Mouse (Mus musculus) neural tube, embryonic 11.5 days (tissue): ENCODE measurements around the gene Gramd1a. TPM values are rescaled to one million over a fixed set of nuclear protein-coding genes. Genes with fewer than 3 reads are reported as not detected.

ENCODE experiments used
- ATAC-seq: fragments of 200-750 bp; cut with Nextera tagmentation; 2 replicates; pipeline ENCODE4 v1.8.0; 2017; ENCODE audit warnings: moderate number of reproducible peaks, mild to moderate bottlenecking, moderate TSS enrichment, moderate library complexity; ENCODE audit not compliant: insufficient read depth, low FRiP score, low TSS enrichment
- DNase-seq: peaks from one replicate; pipeline ENCODE4 v3.0.0-alpha.2; 2015; ENCODE audit warnings: low spot score
- H3K27ac ChIP-seq: fragments of 300-500 bp; sonication (generic); 2 replicates; pipeline ENCODE4 v1.5.1; 2014; ENCODE audit warnings: low read depth, mild to moderate bottlenecking, low read length
- H3K27me3 ChIP-seq: fragments of 300-500 bp; sonication (generic); 2 replicates; pipeline ENCODE4 v1.6.1; 2014; ENCODE audit warnings: mild to moderate bottlenecking, low read length, mixed read lengths; ENCODE audit not compliant: control insufficient read depth, insufficient read depth
- H3K36me3 ChIP-seq: fragments of 300-500 bp; sonication (generic); 2 replicates; pipeline ENCODE4 v1.6.1; 2014; ENCODE audit warnings: mild to moderate bottlenecking, low read length, moderate library complexity, mixed read lengths; ENCODE audit not compliant: control insufficient read depth, insufficient read depth
- H3K4me1 ChIP-seq: fragments of 300-500 bp; sonication (generic); 2 replicates; pipeline ENCODE4 v1.6.1; 2014; ENCODE audit warnings: low read length, mixed read lengths; ENCODE audit not compliant: control insufficient read depth, insufficient read depth
- H3K4me2 ChIP-seq: fragments of 300-500 bp; sonication (generic); 2 replicates; pipeline ENCODE4 v1.6.1; 2014; ENCODE audit warnings: low read depth, mild to moderate bottlenecking, moderate library complexity
- H3K4me3 ChIP-seq: fragments of 300-500 bp; sonication (generic); 2 replicates; pipeline ENCODE4 v1.5.1; 2014; ENCODE audit warnings: low read depth, low read length
- H3K9ac ChIP-seq: fragments of 300-500 bp; sonication (generic); 2 replicates; pipeline ENCODE4 v1.6.1; 2014; ENCODE audit warnings: mild to moderate bottlenecking, low read length
- H3K9me3 ChIP-seq: fragments of 300-500 bp; sonication (generic); 2 replicates; pipeline ENCODE4 v1.6.1; 2016; ENCODE audit warnings: low read length; ENCODE audit not compliant: control insufficient read depth
- WGBS: fragments of 180-500 bp; shearing (Covaris S2); extraction: QIAGEN DNeasy Blood & Tissue Kit; methylation state at CpG from one replicate; pipeline ENCODE4 v1.1.7; 2014; 5-methylcytosine and 5-hydroxymethylcytosine counted together
- polyA plus RNA-seq: library from polyadenylated mRNA; unstranded; fragments of >200 nt; fragmentation: Nextera tagmentation; extraction: Ambion mirVana; gene quantifications from 2 replicates; pipeline ENCODE4 v1.2.1, GENCODE M21; 2014

Gene Gramd1a
- polyA plus RNA-seq, 1 experiment from 2014 or later = 159 TPM

DNA sequence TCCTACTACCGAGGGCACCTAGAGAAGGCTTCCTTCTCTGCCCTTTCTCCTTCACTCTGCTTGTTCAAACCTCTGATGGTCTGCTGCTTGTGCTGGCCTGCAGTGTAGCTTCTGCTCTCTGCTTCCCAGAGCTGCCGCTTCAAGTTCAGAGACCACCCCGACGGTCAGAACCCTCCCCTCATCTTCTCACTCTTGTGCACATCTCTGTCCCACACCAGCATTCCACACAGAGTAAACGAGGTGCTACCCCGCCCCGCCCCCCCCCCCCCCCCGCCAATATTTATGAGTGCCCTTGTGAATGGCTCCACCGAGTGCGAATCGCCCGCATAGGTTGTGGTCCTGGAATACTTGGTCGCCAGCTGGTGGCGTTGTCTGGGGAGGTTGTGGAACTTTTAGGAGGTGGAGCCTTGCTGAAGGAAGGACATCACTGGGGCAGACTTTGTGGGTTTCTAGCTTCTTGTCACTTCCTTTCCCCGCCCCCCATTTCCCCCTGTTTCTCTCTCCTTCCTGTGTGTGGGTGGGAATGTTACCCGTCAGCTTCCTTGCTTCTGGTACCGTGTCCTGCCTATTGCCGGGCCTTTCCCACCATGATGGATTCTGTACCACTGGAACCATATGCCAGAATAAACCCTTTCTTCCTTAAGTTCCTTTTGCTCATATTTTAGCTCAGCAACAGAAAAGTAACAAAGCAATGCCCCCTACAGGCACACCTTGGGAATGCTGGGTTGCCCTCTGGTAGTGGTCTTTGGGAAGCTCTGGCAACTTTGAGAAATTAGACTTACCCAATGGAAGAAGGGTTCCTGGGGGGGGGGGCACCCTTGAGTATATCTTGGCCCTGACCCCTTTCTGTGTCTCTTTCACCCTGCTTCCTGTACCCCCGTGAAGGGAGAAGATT lies 585 bp upstream of the Gramd1a start:
- H3K27me3 ChIP-seq = no peaks in the 10 kb centered on the region
- no peak overlapping the region for H3K4me3 ChIP-seq
- no peak overlapping the region for H3K9ac ChIP-seq
- no peak overlapping the region for H3K27ac ChIP-seq
- 0 out of 2 replicates have a peak, but pooled peaks cover 4% of the 10 kb centered on the region for H3K4me1 ChIP-seq
- ATAC-seq (no peak), DNase-seq (peak; percentile 43)
- no peak overlapping the region for H3K4me2 ChIP-seq
- 35% methylated on average over 19 of the region's 19 CpGs for WGBS
- H3K9me3 ChIP-seq = no peaks in the 10 kb centered on the region
- H3K36me3 ChIP-seq = no peaks in the 10 kb centered on the region

DNA sequence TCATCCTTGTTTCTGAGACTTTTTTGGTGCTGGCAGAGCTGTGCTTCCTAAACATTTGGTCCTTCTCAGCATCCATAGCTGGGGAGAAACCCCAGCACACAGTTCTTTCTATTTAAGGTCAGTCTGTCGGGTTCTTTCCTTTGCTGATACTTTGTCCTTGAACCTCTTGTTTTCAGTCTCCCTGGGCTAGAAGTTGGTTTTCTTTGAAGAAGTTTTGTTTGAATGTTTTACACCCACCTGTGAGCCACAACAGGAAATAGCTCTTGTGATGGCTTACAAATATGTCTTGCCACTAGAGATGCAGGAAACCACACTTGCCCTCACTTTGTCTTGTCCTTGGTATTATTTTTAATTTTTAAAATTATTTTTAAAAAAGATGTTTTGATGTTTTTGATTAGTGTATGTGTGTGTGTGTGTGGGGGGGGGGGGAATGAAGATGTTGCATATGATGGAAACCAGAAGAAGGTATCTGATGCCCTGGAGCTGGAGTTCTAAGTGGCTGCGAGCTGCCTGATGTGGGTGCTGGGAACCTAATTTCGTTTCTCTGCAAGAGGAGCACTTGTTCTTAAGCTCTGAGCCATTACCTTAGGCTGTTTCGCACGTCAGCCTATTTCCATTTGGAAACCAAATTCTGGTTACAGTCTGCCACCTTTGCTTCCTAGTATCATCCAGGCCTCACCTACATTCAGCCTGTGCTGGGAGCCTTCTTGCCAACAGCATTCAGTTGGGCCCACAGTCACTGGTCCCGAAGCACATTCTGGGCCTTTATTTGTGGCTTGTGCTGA lies 2.0 kb downstream of the Gramd1a start:
- WGBS = 92% methylated on average over 6 of the region's 6 CpGs
- ATAC-seq = no peak

DNA sequence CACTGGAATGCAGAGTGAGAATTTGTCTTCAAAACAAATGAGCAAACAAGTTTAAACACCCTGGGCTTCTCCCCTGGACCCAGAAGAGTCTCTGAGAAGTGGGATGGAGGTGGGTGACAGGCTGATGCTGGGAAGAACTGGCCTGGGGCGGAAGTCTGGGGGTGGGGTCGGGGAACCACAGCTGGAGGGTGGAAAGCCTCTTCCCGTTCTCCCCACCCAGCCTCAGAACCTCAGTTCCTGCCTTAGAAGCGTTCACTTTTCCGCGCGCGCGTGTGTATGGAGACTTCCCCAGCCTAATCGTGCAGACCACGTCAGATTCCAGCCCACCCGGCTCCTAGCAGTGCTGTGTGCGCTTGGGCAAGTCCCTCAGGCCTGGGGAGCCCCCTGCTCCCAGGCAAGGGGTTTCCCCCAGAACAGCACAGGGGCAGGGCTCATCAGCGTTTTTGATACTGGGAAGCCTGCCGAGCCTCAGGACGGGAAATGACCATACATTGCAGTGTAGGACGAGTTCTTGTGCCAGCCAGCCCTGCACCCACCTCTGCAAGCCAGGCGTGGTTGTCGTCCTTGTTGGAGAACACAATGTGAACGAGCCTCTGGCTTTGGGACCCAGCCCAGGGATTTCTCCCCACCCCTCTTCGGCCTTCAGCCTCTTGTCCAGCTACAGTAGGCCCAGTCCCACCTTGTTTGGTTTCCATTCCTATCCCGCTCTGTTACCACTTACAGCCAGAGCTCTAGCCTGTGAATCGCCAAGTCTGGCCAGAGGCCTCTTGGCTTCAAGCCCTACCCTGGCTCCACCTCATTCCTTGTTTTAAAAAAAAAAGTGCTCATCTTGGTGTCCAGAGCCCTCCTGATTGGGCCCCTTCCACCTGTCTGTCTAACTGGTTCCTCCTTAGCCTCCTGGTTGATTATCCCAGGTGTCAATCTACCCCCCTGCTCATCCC lies 4.1 kb downstream of the Gramd1a start:
- Histone ChIP-seq H3K4me2 (peak overlapping the region; percentile 72), H3K27me3 (no peaks in the 10 kb centered on the region), H3K9me3 (no peaks in the 10 kb centered on the region), H3K4me1 (peaks cover 11% of the 10 kb centered on the region; the same call in 1 of the 2 replicates), H3K27ac (peak overlapping the region; percentile 97), H3K36me3 (peaks cover 4% of the 10 kb centered on the region; the same call in 1 of the 2 replicates), H3K4me3 (peak overlapping the region; percentile 89), H3K9ac (peak overlapping the region; percentile 98)
- DNase-seq (peak; percentile 65), ATAC-seq (peak; percentile 13)
- 21% methylated on average over 23 of the region's 23 CpGs for WGBS

More for the DNA sequence above, 2.0 kb downstream of the Gramd1a start:
- Histone ChIP-seq H3K4me1 (0 out of 2 replicates have a peak, but pooled peaks cover 8% of the 10 kb centered on the region), H3K9me3 (no peaks in the 10 kb centered on the region), H3K36me3 (no peaks in the 10 kb centered on the region), H3K27ac (no peak overlapping the region), H3K9ac (no peak overlapping the region), H3K4me3 (no peak overlapping the region), H3K27me3 (no peaks in the 10 kb centered on the region), H3K4me2 (no peak overlapping the region)
- no peak for DNase-seq

DNA sequence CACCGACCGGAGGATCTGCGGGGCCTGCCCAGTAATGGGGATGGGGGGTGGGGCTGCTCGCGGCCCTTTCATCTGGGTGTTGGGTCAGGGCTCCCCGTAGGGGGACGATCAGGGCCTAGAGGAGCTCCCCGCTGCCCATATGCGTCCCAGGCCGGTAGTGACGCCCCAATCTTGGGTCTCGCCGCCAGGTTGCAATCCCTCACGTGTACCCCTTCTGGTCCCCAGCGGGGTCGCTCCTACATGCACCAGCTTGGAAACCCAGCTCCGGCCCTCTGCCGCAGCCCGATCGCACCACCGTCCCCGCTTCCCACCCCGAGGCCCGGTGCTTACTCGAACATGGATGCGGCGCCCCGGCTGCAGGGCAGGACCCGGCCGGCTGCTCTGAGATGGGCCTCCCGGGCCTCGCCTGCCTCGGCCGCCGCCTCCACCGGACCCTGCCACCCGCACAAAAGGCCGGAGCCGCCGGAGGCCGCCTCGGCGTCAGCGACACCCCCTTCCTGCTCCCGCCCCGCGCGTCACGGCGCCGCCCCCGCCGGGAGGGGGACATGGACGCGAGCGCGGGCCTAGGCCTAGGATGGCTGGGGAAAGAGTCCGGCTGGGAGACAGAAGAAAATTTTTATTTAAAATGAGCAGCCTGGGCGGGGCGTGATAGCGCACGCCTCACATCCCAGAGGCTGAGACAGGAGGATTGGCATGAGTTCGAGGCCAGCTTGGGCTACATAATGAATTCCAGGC lies 5.0 kb downstream of the Gramd1a start:
- Histone ChIP-seq H3K4me1 (peaks cover 11% of the 10 kb centered on the region; the same call in 1 of the 2 replicates), H3K27ac (peak overlapping the region; percentile 97)
- under 1% methylated on average over 49 of the region's 63 CpGs for WGBS

DNA sequence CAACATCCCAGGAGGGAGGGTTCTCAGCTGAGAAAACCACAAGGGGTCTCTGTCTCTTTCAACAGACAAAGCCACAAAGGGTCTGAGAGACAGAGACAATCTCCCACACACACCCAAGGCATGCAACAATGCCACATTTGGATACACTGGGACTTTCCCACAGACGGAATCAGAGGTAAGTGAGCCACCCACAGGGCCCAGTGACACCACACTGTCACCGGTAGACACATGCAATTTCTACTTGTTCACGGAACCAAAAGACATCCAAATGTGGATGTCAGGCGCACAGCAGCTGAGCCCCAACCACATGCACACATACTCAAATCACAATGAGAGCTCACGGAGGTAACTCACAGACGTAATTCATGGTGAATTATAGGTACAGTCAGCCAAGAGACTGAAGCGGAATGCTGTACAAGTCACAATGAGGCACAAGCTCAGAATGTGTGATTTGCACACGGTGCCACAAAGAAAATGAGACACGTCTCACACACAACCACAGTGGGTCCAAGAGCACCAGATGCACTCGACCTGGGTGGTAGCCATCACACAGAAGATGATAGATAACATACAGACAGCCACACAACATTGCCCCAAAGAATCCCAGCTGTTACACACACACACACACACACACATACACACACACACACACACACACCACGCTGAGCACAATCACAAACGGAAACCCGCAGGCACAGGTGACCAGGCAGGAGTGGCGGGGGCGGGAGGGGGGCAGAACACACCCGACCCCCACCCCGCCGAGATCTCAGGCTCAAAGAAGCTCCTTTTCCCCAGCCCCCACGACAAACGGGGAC lies 5.7 kb downstream of the Gramd1a start:
- Histone ChIP-seq H3K9me3 (no peaks in the 10 kb centered on the region), H3K4me3 (peak overlapping the region; percentile 89), H3K36me3 (peaks cover 4% of the 10 kb centered on the region; the same call in 1 of the 2 replicates), H3K9ac (peak overlapping the region; percentile 98), H3K27ac (peak overlapping the region; percentile 97), H3K27me3 (no peaks in the 10 kb centered on the region), H3K4me2 (peak overlapping the region; percentile 72), H3K4me1 (peaks cover 11% of the 10 kb centered on the region; the same call in 1 of the 2 replicates)
- WGBS = 1% methylated on average over 20 of the region's 20 CpGs
- peak; percentile 65 for DNase-seq
- peak; percentile 13; the same call in 1 of the 2 replicates for ATAC-seq

More for the DNA sequence above, 5.0 kb downstream of the Gramd1a start:
- Histone ChIP-seq H3K4me2 (peak overlapping the region; percentile 72), H3K9me3 (no peaks in the 10 kb centered on the region), H3K4me3 (peak overlapping the region; percentile 89), H3K9ac (peak overlapping the region; percentile 98), H3K36me3 (peaks cover 4% of the 10 kb centered on the region; the same call in 1 of the 2 replicates), H3K27me3 (no peaks in the 10 kb centered on the region)
- peak; percentile 91 for DNase-seq
- peak; percentile 73 for ATAC-seq

DNA sequence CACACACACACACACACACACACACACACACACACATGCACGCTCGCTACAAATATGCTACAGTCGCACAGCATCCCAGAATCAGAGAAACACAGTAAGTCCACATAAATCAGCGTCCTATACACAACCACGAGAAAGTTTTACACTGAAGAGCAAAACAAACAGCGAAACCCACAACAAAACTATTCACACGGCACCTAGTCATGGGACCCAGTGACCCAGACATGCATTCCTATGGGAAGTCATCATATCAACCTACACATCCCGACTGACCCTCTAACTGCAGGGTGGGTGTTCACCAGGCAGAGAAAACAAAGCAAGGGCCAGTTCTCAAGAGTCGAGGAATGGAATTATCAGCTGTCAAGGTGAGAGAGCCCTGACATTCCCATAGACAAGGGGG lies 6.4 kb downstream of the Gramd1a start:
- WGBS = 47% methylated on average over 9 of the region's 9 CpGs
- peaks cover 4% of the 10 kb centered on the region; the same call in 1 of the 2 replicates for H3K36me3 ChIP-seq
- peak overlapping the region; percentile 72 for H3K4me2 ChIP-seq
- DNase-seq = no peak
- no peak; the same call in 1 of the 2 replicates for ATAC-seq
- H3K9ac ChIP-seq = peak overlapping the region; percentile 98
- peaks cover 11% of the 10 kb centered on the region; the same call in 1 of the 2 replicates for H3K4me1 ChIP-seq
- no peaks in the 10 kb centered on the region for H3K27me3 ChIP-seq
- no peaks in the 10 kb centered on the region for H3K9me3 ChIP-seq
- H3K4me3 ChIP-seq = peak overlapping the region; percentile 89
- peak overlapping the region; percentile 97 for H3K27ac ChIP-seq

DNA sequence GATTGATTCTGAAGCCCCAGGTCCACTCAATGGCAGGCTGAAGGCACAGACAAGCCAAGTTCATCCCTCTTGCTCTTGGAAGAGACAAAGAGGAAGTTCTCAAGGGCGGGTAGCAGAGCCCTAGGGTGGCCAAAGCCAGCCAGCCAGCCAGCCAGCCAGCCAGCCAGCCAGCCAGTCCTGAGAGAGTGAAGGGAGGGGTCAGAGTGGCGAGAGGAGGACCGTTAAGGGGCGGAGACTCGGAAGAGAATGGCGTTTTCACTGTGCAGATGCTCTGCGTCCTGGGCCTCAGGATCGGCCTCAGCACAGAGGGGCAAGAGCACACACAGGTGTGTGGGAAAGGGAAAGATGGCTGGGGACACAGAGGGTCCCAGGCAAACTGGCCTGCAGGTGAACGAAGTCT lies 6.9 kb downstream of the Gramd1a start:
- peak overlapping the region; percentile 98 for H3K9ac ChIP-seq
- H3K27me3 ChIP-seq = no peaks in the 10 kb centered on the region
- H3K4me3 ChIP-seq = peak overlapping the region; percentile 89
- peak; percentile 79 for DNase-seq
- H3K4me1 ChIP-seq = peaks cover 11% of the 10 kb centered on the region; the same call in 1 of the 2 replicates
- peaks cover 4% of the 10 kb centered on the region; the same call in 1 of the 2 replicates for H3K36me3 ChIP-seq
- H3K27ac ChIP-seq = peak overlapping the region; percentile 97
- 6% methylated on average over 9 of the region's 9 CpGs for WGBS
- H3K9me3 ChIP-seq = no peaks in the 10 kb centered on the region
- ATAC-seq = peak; percentile 51
- peak overlapping the region; percentile 72 for H3K4me2 ChIP-seq
